Mouse (Mus musculus): ENCODE data around the gene Gm9999.

- TF ChIP-seq POLR2A (IDR thresholded peaks at IDR 0.05; ENCODE audit: control insufficient read depth, low read depth, low read length): no peak
- TF ChIP-seq CTCF (IDR thresholded peaks at IDR 0.05; ENCODE audit: control insufficient read depth, insufficient read depth, insufficient replicate concordance, low read depth, low read length): peak; percentile 80; the same call in 1 of the 2 replicates
Measured at GRCm38 (mm10) chr7:47023530-47023929, 40.1 kb downstream of the Gm9999 start.

Data from testis, adult 2 months (tissue).